Mouse (Mus musculus) 3T3-L1 (cell line): Measurements from ENCODE around the gene Haus2.

Experiments used
- DNase-seq: peaks from one replicate; pipeline ENCODE4 v3.0.0-alpha.2; 2015; ENCODE audit warnings: low read depth, low spot score

The Haus2 gene

GRCm38 (mm10) chr2:120616279-120617163 is 7.3 kb downstream of the Haus2 start:
- no peak for DNase-seq

- no peak for DNase-seq
Observed at GRCm38 (mm10) chr2:120619538-120619937, 10.4 kb downstream of the Haus2 start.

DNA sequence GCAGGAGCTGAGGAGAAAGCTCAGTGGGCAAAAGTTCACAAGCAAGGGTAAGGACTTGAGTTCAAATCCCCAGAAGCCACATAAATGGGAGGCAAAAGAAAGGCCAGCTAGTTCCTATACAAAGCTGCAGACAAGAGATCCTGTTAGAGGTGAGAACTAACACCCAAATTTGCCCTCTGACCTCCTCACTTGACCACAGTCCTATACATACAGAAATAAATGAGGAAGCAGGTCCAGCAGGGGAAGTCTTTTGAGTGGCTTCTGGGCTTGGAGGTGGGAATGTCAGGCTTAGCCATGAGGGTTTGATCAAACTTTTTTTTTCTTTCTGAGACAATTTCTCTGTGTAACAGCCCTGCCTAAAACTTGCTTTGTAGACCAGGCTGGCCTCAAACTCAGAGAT is 13.7 kb downstream of the Haus2 start:
- no peak for DNase-seq

DNA sequence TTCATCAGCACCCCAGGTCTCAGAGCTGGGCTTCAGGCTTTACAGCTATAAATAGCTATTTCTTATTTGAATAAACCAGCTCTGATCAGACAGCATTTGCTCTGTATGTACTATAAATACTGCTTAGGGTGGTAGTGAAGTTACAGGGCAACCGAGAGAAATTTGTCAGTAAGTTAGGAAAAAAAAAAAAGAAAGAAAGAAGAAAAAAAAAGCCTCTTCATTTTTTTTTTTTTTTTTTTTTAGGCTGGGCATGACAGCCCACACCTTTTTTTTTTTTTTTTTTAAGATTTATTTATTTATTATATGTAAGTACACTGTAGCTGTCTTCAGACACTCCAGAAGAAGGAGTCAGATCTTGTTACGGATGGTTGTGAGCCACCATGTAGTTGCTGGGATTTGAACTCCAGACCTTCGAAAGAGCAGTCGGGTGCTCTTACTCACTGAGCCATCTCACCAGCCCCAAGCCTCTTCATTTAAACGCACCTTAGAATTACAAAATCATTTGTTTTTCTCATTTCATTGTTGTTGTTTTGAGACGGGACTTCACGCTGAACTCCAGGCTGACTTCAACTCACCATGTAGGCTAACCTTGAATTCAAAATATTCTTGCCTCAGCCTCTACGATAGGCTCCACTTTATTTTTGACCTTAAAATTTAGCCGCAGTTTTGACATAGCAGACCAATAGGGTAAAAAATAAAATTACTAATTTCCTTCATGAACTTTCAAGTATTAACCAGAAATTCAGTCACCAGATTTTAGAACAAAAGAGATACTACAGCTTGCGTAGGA is 19.1 kb downstream of the Haus2 start:
- DNase-seq, result peak; percentile 37

DNA sequence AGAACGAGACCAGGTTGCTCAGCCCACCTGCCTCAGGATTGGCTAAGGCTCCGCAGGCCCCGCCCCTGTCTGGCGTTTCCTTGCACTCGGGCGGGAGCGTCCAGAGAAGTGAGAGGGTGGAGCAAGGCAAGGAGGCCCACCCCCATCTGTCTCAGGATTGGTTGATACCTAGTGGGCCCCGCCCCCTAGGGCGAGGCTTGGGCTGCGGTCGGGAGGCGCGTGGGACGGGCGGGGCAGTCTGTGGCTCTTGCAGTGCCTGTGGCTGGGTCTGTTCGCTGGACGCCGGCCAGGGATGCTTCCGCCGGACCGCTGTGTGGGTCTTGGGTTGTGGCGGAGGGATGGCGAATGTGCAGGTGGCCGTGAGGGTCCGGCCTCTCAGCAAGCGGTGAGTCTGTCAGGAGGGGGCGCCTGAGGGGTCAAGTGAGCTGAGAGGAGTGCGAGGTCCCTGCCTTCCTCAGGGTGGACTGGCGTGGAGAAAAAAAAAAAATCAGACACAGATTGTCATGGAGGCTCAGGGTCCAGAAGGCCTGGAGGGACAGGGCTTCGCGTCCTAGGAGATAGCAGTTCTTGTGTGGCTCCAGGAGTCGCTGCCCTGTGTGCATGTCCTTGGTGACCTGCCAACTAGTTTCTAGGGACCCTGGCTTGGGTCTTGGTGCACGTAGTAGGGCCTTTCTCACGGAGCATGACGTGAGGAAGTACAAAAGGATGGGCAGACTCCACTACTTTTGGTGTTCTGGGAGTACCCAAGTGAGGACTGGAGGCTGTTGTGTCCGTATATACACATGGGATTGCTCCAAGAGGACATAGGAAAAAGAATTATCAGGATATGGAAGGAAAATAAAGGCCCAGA is 19.9 kb downstream of the Haus2 start, which contains the start of gene Stard9:
Gene Stard9 (plus strand): TSS at position 236 of the 850 bp plus-strand sequence.
- peak; percentile 99 for DNase-seq

GRCm38 (mm10) chr2:120630246-120630645 is 21.1 kb downstream of the Haus2 start:
- peak; percentile 79 for DNase-seq

DNA sequence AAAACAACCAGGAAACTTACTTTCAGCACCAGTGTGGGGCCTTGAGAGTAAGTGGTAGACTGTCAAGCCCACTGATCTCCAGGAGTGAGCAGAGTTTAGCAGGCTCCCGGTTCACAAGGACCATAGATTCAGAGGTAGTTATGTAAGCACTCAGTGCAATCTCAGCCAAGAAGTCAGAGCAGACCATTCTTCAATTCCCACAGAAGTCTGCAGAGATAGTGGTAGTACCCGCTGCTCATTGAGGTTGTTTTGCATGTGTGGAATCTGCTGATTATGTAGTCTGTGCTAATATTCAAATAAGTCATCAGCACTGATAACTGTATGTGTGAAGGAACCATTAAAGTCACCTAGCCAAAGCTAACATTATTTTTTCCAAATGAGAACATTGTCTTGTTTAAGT is 21.5 kb downstream of the Haus2 start:
- peak; percentile 25 for DNase-seq

- no peak for DNase-seq
Observed at GRCm38 (mm10) chr2:120631521-120631920, 22.3 kb downstream of the Haus2 start.

DNA sequence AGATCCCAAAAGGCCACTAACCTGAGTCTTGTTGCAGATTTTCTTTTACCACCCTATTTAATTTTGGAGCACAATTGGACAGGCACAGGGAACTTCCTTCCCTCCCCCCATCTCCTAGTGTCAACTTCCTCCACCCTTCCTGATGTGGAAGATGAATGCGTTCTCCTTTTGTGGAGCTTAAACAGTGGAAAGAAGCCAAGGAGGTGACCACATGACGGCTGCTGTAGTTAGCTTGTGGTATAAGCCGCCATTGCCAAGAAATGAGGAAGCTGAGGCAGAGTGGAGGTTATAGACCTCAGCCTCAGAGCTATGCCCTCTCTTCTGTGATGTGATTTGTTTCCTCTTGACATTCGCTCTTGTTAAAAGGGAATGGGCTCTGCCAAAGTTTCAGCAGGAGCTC is 22.8 kb downstream of the Haus2 start:
- peak; percentile 64 for DNase-seq

- no peak for DNase-seq
Observed at GRCm38 (mm10) chr2:120640835-120641234, 31.7 kb downstream of the Haus2 start.

GRCm38 (mm10) chr2:120643836-120644235 is 34.7 kb downstream of the Haus2 start:
- DNase-seq, result no peak

- DNase-seq, result peak; percentile 90
Observed at GRCm38 (mm10) chr2:120646777-120647176, 37.6 kb downstream of the Haus2 start.

- peak; percentile 86 for DNase-seq
Observed at GRCm38 (mm10) chr2:120652256-120652924, 43.2 kb downstream of the Haus2 start.

- no peak for DNase-seq
Observed at GRCm38 (mm10) chr2:120652925-120653284, 43.7 kb downstream of the Haus2 start.

GRCm38 (mm10) chr2:120654693-120655092 is 45.5 kb downstream of the Haus2 start:
- no peak for DNase-seq

- DNase-seq, result no peak
Observed at GRCm38 (mm10) chr2:120655905-120656304, 46.7 kb downstream of the Haus2 start.

DNA sequence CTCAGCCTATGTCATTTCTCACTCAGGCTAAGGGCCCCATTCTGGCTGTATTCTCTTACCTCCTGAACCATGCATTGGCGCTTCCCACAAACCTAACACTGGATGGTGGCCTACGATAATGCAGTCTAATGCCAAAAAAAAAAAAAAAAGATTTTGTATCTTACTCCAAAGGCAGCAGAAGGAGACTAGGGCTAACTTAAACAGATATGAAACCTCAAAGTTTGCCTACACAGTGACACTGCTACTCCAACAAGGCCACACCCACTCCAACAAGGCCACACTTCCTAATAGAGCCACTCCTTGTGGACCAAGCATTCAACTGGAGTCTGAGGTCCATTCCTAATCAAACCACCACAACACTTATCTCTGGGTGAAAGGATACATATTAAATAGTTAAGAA is 47.5 kb downstream of the Haus2 start:
- DNase-seq, result no peak

DNA sequence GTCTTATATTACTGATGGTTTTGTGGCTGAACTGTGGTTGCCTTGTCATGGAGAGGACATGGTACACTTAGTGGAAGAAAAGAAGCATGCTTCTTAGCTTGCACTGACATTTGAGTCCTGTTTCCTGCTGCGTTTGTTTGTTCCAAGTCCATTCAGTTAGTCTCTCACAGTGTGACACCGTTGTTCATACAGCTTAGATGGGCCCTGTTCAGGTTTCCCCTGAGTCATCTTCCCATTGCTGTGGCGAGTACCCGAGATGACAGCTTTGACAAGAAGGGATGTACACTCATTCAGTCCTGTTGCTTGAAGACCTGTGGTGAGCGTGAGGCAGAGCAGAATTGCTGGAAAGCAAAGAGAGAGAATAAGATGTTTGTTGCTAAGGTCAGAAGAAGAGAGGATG is 49.3 kb downstream of the Haus2 start:
- DNase-seq, result no peak

DNA sequence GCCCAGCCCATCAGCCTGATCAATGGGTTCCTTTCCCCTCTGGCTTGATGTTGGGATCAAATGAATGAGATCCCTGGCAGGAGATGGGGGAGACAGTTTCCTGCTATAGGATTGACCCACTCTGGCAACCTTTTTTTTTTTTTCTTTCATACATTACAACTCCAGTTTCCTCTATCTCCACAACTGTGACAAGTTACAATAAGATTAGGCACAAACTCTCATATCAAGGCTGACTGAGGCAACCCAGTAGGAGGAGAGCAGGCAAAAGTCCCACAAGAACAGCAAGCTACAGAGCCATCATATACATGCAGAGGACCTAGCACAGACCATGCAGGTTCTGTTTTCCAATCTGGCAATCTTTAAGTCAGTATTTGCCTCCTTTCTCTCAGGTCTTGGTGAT is 50.1 kb downstream of the Haus2 start:
- DNase-seq, result no peak

DNA sequence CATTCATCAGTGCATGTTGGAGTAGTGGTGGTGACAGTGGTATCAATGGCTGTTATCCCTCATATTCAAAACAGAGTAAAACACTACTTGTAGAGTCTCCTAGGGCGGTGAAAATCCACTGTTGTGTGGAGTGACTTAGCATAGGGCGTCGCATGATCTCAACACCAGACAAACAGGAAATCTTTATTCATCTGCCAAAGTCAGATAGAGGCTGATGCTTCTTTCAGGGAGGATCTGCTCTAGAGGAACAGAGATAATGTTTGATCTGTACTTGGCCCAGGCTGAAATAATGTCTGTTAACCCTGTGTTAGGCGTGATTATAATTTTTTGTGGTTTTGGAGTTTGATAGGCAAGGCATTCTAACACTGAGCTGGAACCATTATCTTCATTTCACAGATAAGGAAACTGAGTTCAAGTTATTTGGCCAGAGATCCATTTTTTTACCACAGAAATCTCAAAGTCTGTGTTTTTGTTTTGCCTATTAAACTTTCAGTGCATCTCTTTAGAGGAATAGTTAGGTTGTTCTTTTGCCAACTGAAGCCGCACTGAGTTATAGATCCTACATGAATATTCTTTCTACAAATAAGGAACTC is 51.4 kb downstream of the Haus2 start:
- no peak for DNase-seq

DNA sequence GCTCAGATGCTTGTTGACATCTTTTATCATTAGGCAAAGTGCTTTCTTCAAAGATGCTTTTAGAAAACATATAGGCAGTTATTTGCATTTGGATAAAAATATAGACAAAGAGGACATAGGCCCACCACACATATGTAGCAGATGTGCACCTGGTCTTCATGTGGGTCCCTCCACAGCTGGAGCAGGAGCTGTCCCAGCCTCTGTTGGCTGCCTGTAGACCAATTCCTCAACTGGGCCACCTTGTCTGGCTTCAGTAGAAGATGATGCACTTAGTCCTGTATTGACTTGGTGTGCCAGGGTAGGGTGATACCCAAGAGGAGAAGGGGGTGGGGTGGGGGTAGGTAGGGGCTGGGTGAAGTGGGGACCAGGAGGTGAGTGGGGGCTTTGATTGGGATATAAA is 53.6 kb downstream of the Haus2 start:
- no peak for DNase-seq
